Mouse (Mus musculus) heart, adult 2 months (tissue): Measurements from ENCODE around the gene Mael.

Experiments used
- CTCF ChIP-seq: fragments of 200-600 bp; IDR thresholded peaks from 2 replicates; pipeline ENCODE4 v1.8.1; 2022; ENCODE audit warnings: antibody characterized with exemption, mild to moderate bottlenecking, moderate library complexity
- EP300 ChIP-seq: fragments of 200-500 bp; IDR thresholded peaks from 2 replicates; pipeline ENCODE4 v1.6.1; 2011; ENCODE audit warnings: low read depth, low read length, control low read depth; ENCODE audit not compliant: insufficient read depth

DNA sequence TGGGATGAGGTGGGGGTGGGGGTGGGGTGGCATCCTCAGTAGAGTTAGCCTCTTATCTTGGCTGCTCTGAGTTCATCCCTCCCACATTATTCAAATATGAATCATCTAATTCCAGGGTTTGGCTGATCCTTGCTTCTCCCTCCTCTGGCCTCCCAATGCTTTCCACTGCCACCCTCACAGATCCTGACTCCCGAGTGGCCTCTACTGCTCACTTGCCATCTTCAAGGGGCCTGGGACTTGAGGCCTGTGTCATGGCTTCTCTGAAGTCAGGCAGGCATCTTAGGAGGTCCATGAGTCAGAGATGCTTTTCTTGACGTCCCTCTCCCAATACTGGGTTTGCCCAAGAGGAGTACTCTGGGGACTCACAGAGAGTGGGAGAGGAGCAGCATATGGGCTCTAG, 17.1 kb upstream of the Mael start:
- no peak for TF ChIP-seq EP300
- TF ChIP-seq CTCF, result no peak
